Mouse (Mus musculus) cerebellum, adult 8-10 months (tissue): ENCODE results near the gene Fam166b.

ENCODE experiments used
- DNase-seq: peaks from one replicate; pipeline ENCODE4 v3.0.0; 2022

Fam166b gene

DNA sequence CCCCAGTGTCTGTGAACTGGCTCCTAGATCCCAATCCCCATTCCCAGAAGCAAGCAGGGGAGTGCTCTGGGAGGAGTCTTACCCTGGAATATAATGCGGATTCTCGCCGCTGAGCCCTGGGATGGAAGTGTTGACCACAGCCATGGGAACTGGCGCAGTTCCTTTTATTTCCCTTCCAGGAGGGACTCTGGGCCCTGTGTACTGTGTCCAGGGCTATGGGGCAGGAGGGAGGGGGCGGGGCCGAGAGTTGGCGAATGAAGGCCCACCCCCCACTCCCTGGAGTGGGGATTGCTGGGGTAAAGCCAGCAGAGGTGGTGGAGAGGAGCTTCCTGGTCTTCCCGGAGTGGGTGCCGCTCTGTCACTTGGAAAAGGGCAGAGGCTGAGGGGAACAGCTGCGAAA lies at the start of gene Fam166b:
Fam166b (minus strand) TSS at position 189 of the 400 bp plus-strand sequence.
- no peak for DNase-seq

DNA sequence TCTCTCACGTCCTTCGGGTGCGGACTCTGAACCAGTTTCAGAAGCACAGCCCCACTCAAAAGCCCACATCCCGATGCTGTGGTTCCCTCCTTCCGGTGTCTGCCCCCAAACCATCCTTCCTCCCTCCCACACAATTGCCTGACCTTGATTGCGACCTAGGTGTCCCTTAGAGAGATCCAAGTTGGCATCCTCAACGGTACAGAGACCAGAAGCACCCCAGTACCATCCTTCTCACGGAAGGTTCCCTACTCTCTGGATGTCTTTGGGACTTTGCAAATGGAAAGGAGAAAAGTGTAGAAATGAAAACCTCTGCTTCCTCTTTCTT lies 49.6 kb upstream of the Fam166b start:
- no peak for DNase-seq

GRCm38 (mm10) chr4:43477857-43478533 lies 49.1 kb upstream of the Fam166b start:
- peak; percentile 83 for DNase-seq

DNA sequence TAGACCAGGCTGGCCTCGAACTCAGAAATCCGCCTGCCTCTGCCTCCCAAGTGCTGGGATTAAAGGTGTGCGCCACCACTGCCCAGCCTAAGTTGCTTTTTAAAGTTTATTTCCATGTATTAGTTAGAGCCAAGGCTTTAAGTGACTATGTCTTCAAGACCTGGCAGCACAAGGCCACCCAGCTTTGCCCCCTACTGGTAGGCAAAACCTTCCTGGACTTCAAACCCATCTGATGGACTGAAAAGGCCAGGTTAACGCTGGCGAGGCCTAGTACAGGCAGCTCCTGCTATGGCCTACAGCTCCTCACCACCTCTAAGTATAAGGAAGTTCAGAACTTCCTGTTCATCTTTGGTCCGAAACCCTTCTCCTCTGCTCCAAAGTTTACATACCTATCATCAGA lies 47.7 kb upstream of the Fam166b start:
- DNase-seq: no peak

DNA sequence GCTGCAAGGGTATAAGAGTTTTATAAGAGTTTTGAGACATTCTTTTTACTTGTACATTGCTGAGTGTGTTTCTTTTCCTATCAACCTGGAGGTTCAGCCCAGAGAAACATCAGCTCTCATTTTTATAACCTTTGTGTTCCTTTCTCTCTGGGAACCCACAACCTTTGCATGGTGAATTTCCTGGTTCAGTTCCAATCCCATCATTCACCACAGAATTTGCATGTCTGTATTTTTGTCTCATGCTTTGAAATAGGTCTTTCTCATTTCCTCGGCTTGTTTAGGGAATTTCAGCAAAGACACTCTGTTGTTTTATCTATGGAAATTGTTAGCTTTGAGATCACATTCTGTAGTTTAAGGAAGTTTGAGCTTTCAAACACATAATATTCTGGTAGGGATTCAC lies 44.7 kb upstream of the Fam166b start:
- DNase-seq: no peak

GRCm38 (mm10) chr4:43470301-43470700 lies 41.4 kb upstream of the Fam166b start:
- no peak for DNase-seq

- DNase-seq: no peak
Measured at GRCm38 (mm10) chr4:43466872-43467271, 37.9 kb upstream of the Fam166b start.

DNA sequence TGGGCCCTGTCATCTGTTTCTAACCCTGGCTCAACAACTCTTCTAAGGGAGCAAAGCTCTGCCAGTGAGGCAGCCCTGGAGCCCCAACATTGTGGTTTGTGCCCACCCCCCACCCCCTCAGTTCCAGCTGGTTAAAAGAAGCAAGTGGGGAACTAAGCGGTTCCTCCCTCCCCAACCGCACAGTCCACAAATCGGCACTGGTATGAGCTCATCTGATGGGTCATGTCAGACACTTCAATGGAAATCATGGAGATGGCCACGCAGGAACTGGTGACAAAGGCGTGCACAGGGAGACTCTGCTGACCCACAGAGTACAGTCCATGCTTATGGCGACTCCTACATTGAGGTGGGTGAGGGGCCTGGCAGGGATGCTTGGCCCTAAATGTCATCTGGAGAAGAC lies 37.0 kb upstream of the Fam166b start:
- no peak for DNase-seq

GRCm38 (mm10) chr4:43463102-43463501 lies 34.2 kb upstream of the Fam166b start:
- no peak for DNase-seq

DNA sequence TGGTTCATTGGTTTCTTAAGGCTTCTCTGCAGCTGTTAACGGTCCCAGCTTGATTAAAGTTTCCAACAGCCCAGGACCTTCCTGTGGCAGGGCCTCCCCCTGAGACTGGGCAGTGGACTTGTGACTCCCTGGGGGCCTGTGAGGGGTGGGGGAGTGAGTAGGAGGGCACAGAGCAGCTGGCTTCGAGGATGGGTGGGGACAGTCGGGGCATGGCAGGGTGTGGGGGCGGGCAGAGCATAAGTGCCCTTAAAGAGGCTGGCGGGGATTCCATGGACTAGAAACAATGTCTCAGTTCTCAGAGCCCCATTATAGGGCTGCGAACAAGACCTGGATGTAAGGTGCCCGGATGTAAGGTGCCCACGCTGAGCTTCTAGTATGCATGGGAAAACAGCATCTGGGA lies 28.2 kb upstream of the Fam166b start:
- DNase-seq: no peak

DNA sequence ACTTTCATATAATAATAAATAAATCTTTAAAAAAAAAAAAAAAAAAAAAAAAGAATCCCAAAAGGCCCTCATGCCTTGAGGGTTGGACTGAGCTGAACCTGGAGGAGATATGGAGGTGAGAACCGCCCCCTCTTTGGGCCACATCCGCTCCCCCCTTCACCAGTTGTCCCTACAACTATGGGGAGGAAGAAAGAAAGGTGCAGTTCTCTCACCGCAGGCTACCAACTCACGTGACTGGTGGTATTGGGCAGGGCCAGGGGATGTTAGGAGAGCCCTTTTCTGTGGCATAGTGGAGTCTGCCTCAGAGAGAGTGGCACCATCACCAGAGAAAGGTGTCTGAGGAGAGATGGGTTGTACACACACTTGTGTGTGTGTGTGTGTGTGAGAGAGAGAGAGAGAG lies 27.5 kb upstream of the Fam166b start:
- DNase-seq: no peak

DNA sequence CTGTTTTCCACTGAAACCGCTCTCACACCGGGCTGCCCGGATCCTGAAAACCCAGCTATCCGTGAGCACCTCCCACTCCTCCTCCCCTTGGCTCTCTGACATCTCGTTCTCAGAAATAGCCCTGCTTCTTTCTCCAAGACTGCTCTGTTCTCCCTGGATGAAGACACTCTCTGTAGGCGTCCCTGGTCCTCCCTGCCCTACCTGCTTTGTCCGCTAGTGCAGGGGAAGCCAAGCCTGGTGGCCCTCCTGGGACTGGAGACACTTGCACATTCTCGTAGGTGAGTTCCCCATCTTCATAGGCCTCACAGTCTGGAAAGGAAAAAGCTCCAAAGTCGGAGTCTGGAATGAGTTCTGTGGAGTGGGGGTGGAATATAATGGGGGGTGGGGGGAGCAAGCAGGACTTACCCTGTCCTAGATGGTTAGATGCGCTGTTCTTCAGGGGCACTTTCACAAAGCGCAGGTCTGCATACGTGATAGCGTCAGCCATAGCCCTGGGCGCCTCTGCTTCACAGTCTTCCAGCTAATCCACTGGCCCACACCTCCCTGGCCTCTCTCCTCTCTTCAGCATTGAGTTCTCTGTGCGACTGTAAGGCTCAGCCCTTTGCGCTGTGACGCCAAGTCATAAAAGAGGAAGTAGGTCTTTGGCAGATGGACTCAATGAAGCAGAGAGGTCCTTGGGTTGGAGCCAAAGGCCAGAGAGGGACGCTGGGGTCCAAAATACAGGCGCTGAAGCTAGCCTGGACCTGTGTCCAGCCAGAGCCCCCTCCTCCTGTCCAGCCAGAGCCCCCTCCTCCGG lies 25.3 kb upstream of the Fam166b start, which contains the start of gene Cd72:
Cd72 (minus strand) TSS at position 588 of the 796 bp plus-strand sequence.
- DNase-seq: no peak

- DNase-seq: no peak
Measured at GRCm38 (mm10) chr4:43453413-43453812, 24.5 kb upstream of the Fam166b start.

DNA sequence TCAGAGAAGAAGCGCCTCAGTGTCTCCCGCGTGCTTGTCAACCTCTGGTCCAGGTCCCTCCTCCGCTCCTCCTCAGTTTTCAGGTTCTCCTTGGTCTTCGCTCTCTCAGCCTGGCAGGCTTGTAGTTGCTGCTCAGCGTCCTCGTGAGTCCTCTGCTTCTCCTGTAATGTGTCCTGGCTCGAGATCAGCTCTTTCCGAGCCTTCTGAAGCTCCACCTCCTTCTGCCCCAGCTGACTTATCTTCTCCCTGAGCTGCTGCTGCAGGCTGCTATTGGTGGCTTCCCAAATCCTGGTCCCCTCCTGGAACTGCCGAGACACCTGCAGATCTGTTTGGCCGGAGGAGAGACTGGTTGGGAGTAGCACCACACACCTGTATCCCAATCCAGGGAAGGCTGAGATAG lies 23.4 kb upstream of the Fam166b start:
- no peak for DNase-seq

DNA sequence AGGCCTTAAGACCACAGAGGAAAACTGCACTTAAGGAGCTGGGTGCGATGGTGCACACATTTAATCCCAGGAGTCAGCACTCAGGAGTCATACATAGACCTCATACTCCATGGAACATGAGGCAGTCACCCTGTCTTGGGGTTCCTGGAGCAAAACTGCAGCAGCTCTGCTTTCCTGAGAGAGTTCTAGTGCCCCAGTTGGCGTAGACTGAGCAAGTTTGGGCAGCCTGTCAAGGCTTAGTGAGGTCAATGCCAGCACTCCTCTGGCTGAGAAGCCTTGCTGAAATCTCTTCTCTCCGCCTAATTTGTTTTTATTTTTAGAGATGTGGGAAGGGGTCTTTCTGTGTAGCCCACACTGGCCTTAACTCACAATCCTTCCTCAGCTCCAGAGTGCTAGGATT lies 19.6 kb upstream of the Fam166b start:
- no peak for DNase-seq

DNA sequence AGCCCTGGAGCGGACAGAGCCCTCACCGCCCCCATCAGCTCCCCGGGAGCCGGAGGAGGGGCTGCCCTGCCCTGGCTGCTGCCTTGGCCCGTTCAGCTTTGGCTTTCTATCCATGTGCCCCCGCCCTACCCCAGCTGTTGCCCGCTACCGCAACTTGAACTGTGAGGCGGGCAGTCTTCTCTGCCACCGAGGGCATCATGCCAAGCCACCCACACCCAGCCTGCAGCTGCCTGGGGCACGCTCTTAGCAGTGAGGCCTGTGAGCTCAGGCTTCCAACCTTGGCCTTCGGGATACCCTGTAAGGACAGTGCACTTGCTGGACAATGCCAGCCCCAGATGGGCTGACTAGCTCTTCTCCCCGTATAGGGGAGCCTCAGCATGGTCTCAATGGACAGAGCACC lies 18.3 kb upstream of the Fam166b start:
- no peak for DNase-seq

DNA sequence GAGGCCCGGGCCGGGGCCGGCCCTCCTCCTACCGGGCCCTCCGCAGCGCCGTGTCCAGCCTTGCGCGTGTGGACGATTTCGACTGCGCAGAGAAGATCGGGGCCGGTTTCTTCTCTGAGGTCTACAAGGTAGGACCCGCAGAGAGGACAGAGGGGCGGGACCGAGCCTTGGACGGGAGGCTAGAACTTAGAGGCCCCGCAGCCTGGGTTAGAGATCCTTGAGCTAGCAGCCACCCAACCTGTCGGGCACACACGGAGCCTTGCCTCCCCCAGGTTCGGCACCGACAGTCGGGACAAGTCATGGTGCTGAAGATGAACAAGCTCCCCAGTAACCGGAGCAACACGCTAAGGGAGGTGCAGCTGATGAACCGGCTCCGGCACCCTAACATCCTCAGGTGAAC lies 14.6 kb upstream of the Fam166b start:
- DNase-seq: no peak

DNA sequence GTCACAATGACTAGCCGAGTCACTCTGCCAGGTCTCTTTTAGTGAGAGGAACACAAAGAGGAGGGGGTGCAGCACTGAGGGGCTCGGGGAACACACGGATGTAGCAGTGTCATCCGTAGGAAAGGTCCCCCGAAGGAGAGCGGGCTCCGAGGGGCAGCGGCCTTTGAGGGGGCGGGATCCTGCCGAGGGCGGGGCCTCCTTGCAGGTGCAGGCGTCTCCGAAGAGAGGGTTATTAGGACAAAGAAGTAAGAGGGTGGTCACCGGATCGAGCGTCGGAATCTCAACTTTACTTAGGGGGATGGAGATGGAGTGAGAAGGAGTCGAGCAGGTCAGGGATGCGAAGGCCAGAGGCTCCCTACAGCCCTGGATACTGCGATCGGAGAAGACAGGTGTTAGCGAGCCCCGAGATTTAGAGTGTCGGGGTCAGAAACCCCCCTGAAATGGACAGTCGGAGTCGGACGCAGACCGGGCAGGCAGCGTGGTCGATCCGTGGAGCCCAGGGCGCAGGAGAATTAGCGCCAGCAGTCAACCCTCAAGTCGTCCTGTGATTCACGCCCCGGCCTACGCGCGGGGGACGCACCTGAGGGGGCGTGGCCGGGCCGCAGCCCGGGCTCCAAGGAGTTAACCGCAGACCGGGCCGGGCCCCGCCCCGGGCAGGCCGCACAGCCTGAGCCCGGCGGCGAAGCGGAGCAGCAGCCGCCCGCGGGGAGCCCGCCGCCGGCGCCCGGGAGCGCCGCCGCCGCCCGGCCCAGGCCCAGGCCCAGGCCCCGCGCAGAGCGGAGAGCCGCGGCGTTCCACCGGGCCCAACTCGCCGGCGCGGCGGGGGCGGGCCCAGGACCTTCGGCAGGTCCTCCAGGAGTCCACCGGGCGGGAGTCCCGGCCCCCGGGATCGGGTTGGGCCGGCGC lies 13.8 kb upstream of the Fam166b start:
- DNase-seq: peak; percentile 73

GRCm38 (mm10) chr4:43442044-43442443 lies 13.1 kb upstream of the Fam166b start:
- peak; percentile 100 for DNase-seq

DNA sequence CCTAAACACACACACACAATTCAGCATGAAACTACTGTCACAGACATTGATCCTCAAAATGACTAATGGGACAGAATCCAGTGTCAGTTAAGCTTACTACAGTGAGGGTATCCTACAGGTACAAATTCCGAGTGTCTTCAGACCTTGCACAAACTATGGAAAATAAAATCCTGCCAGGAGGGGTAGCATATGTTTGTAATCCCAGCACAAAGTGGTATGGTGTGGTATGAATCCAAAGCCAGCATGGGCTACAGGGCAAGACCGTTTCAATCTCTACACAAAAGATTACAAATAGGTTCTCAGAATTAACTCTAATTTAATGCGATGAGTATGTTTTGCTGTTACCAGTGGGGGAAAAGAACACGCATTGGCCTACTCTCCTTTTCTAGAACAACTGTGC lies 12.7 kb upstream of the Fam166b start, which contains the start of gene Tesk1:
Tesk1 (plus strand) TSS at position 301 of the 400 bp plus-strand sequence.
- DNase-seq: no peak

GRCm38 (mm10) chr4:43432832-43433231 lies 3.9 kb upstream of the Fam166b start:
- no peak for DNase-seq

DNA sequence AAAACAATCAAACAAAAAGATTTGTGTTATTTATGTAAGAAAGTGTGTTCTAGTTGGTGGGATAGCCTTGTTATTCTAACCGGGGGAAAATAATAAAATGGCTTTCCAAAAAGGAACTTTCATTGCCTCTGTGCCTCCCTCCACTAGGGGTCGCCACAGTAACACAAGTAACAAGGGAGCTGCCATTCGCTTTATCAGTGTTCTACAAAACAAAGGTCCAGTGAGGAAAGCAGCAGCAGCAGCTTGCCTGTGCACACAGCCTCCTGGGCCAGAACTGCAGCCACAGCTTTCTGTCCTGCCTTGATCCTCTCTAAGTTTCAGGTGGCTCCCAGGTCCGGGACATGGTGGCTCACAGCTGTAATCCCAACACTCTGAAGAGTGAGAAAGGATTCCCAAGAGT lies 2.8 kb upstream of the Fam166b start:
- DNase-seq: peak; percentile 83

DNA sequence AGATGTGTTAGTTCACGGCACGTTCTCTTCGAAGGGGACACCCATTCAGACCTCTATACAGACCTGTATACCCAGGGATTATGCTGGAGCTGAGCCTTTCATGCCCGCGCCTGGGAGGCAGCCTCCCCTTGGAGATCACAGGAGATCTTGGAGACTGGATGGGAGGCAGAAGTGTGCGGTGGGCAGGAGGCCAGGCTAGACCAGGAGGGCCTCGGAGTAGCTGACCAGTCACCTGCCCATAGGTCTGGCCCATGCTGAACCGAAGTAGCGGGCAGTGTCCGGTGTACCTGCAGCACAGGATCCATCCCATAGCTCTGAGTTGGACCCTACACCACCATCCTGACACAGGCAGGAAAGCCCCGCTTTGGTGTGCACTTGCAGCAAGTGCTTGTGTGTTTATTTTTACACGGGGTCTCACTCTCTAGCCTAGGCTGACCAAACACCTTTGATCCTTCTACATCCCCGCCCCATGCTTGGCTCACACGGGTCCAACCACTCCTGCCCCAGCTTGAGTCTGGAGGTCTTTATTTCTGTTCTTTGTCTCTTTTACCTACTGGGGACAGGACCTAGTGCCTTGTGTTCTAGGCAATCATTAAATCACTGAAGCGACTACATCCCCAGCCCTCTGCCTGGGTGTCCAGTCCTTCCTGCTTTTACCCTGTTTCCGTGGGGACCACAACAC lies 613 bp downstream of the Fam166b start:
- DNase-seq: no peak
